Mouse (Mus musculus) cerebellum, adult 9-11 months (tissue): ENCODE measurements at regions not wholly inside any gene's neighbourhood (a gene's known extent, or its start where the extent isn't known, plus 50 kb on each side); places are given as distances from the start of the nearest gene placed in this dataset.

Source experiments
- DNase-seq: peaks from one replicate; pipeline ENCODE4 v3.0.0; 2022

DNA sequence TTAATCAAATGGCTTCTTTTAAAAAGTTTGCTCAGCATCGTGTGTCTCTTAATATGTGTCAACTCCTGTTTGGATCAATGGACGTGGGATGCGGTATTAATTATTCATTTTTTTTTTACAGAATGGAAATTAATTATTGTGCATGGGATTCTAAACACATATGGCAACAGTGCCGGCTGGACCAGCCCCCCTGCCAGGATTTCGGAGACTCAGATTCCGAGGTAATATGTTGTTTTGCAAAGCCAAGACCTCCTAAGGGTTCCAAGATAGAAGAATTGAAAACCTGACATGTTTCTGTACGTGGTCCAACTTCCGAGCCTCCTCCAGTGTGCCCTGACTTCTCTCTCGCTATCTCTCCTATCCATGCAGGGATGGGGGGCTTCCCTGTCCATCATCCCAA, 170.4 kb downstream of the 3110018I06Rik start:
- no peak for DNase-seq

DNA sequence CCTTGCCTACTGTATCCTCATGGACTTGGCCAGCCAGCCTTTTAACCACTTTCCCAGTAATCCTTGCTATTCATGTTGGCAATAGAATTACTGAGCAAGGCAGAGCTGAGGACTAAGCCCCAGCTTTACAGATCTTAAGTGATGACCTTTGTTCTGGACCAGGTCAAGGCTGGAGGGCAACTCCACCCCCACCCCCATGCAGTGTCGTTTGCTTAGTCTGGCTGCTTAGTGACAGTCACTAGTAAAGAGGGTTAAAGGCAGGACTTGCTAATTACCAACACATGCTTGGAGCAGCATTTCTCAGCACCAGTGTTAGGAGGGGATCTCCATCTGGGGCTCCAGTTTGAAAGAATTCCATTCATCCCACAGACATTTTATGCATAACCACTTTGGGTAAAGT, 174.2 kb downstream of the 3110018I06Rik start:
- DNase-seq: no peak

DNA sequence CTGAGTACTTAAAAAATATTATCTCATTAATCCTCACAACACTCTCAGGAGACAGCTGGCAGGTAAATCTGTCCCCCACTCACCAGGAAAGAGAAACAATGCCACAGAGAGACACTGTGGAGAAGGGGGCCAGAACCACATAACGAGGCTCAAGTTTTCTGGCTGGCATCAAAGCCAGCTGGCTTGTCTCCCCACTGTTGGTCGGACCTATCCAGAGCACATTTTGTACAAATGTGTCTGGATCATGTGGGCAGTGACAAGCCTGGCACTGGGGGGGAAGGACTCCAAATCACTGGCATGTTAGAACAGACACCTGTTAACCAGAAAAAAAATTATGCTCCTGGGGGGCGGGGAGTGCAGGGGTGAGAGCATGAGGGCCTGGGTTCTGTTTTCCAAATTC, 179.4 kb downstream of the 3110018I06Rik start:
- DNase-seq: no peak

DNA sequence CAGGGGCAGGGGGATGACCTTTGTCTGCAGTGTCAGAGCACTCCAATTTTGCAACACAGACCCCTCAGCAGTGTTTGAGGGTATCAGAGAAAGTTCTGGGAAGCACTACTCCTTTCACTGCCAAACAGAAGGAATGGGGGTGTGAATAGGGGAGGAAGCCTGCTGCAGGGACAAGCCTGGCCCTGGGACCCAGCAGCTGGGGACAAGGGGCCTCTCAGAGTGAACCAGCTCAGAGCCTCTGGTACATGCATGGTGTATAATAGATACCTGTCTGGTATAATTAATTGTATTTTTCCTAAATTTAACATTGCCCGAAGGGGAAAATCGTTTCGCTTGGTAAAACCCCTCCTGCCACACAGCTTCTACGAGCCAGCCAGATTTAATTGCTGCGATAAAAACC, 180.6 kb downstream of the 3110018I06Rik start:
- no peak for DNase-seq

DNA sequence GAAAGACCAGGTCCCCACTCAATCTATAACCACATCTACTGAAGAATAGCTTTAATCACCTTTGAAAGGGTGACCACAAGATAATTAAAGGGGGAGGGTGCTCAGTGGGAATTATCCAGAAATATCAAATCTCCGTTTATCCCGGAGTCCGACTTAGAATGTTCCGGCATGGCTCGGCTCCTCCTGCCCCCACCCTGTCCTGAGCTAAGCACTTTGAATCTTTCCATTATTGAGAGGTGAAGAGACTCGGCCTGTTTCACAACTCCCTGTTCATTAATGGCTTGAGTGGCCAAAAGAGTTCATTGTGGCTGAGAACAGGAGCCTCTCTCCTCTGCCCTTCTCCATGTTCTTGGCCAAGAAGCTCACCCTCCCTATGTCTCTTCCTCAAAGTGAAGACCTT, 181.0 kb downstream of the 3110018I06Rik start:
- DNase-seq: no peak

DNA sequence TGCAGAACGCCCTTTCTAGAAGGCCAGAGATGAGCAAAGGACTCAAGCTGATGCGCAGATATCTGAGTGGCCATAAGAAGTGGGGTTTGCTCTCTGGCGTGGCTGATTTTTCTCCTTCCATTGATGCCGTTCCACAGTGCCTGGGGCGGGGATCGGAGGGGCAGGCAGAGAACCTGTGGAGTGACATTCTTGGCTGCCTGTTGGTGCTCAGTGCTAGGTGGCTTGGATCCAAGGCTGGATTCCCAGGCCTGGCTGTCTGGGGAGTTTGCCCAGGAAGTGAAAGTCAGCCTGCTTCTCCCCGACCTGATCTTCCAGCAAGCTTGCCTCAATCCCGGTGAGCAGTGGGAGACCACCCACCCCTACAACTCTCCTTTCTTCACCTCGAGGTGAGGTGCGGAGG, 181.5 kb downstream of the 3110018I06Rik start:
- DNase-seq: no peak

DNA sequence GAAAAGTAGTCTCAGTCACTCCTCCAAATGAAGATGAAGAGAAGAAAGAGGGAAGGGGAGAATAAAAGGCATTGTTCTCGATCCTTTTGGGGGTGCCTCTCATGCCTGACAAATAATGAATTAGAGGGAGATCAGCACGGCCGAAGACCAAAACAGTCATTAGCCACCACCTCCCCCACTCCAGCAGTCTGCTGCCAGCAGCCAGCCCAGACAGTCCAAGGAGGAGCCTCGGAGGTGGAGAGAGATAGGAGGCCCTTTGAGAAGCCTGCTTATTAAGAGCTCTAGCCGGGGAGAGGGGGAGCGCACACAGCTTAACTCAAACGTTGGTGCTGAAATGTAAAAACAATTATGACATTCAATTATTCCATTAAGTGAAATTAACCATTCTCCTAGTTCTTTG, 188.6 kb downstream of the 3110018I06Rik start:
- no peak for DNase-seq

DNA sequence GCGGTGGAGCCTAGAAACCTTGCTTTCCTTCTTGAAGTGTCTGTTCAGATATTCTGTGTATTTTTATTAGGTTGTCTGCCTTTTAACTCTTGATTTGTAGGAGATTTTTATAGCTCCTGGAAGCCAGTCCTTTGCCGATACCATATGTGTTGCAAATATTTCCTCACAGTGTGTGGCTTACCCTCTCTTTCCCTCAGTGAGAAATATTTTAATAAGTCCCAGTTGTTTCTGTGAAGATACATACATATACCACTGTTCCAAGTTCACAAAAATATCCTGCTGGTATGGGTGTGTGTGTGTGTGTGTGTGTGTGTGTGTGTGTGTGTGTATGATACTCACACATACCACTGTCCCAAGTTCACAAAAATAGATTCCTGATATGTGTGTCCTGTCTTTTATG, 199.0 kb downstream of the 3110018I06Rik start:
- DNase-seq: no peak

DNA sequence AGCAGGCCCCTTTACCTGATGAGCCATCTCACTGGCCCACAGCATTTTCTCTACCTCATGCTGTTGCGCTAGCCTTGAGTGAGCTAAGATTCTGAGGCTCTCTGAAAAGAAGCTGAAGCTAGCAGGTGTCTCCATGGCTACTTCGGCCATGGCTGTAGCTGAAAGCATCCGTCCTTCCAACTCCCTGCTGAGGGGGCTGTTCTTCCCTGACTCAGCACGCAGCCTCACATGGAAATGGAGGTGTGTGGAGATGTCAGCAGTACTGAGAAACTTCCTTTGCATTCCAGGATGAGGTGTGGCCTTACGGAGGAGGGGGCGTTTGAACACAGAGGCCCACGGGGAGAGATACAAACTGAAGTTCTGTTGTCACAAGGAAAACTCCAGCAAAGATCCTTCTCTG, 201.0 kb downstream of the 3110018I06Rik start:
- DNase-seq: no peak

DNA sequence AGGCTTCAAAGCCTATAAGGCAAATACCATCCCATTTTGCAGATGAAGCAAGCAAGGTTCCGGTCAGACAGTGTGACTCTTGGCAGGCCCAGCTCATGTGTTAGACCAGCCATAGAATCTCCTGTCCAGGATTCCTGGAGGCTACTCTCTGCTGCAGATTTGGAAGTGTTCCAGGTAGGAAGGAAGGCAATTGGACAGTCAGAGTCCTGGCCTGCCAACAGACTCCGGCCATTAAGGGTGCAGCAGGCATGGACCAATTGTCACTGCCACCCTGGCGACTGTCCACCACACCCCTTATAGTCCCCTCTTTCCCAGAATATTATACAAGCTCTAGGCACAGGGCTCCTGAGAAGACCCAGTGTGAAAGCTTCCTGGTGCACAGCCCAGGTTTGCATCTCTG, 201.6 kb downstream of the 3110018I06Rik start:
- peak; percentile 6 for DNase-seq

DNA sequence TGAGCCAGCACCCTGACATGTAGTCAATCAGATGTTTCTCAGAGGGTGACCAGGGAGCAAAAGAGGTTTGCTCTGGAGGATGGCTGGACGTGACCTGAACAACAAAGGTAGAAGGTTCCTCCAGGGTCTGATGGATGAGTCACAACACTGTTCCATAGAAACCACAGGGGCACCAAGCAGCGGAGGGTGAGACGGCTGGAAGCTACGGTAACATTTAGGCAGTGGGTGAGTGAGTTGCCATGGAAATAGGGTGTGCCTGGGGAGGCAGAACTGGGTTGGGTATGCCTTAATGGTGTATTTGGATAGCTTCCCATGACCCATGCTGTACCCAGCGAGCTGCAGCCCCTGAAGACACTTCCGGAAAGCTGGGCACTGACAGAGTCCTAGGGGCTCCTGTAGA, 205.3 kb downstream of the 3110018I06Rik start:
- no peak for DNase-seq

DNA sequence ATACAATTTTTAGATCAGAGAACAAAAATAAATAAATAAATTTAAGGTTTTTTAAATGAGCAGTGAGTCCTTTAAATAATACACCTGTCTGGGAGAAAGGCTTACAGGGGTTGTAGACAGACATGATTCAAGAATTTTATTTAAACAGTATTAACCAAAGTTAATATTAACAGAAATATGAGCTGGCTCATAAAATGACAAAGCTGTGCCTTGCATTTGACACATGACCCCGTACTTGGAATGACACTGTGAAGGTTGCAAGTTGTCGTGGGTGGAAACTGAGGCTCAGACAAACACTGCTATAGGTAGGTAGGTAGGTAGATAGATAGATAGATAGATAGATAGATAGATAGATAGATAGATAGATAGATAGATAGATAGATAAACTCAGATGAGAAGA, 206.6 kb downstream of the 3110018I06Rik start:
- no peak for DNase-seq

DNA sequence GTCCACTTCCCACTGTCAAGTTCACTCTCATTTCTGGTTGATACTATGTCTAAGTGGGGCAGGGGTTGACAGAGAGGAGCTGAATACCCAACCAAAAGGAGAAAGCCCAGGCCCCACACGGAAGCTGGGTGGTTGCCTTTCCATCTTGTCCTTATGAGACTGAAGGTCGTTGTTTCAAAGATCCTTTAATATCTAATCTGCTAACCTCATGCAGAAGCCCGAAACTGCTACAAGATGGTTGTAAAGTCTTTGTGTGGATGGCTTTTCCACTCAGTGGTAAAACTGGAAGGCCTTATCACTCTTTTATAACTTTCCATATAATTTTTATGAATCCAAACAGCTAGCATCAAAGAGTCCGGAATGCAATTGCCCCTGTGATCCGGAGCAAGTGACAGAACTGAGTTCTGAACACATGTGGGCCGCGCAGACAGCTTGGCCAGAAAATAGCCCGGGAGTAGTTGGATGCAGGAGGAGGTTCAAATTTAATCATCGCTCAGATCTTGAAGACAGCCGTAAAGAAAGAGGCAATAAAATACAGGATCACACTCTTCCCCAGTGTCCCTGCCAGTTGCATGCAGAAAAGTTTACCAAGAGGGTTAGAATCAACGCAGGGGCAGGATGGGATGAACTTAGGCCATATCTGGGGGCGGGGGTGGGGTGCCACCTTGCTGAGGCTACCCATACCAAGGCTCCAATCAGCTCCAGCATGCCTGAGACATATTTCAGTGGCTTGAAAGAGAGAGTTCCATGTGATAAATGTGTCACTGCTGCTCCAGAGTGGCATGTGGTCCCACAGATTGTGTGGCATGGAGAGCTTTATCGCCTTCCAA, 207.2 kb downstream of the 3110018I06Rik start:
- no peak for DNase-seq

DNA sequence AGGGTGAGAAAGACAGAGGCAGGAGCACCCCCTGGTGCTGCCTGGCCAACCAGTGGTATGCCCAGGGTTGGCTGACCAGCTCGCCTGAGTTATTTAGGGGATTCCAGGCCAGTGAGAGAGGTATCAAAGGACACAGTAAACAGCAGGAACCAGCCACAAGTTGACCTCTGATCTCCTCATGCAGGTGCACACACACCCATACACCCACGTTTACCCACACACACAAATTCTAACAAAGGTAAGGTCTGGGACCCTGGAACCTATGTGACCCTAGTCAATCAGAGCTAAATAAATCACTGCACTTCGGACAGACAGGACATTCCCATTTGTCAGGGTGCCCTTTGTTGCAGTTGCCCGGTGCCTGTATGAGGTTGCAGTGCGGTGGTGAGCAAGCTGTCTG, 211.9 kb downstream of the 3110018I06Rik start:
- no peak for DNase-seq

DNA sequence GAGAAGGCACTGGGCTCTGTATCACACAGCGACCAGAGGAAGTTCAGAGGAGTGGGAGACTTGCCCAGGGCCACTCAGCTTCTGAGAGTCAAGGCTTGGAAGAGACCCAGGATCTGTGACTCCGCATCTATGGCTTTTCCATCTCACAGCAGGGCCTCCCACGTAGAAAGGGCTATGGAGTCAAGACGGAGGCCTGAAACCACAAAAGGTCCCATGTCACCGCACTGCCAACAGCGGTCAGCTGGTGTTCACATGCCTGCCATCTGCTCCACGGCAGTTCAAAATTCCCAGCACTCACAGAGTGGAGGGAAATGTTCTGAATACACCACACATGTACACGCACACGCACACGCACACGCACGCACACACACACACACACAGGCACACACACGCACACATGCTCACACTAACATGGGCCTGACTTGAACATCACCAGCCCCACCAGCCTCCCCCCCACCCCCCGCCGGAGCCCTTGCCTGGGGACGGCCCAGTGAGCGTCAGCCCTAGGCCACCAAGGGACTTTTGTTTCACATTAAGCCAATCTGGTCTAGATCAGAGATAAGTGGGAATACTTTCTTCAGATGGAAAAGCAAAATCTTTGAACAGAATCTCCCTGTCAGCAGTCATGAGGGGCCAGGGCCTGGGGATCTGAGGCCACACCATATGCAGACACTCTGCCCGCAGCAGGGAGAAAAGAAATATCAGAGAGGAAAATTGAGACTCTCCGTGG, 212.6 kb downstream of the 3110018I06Rik start:
- no peak for DNase-seq

DNA sequence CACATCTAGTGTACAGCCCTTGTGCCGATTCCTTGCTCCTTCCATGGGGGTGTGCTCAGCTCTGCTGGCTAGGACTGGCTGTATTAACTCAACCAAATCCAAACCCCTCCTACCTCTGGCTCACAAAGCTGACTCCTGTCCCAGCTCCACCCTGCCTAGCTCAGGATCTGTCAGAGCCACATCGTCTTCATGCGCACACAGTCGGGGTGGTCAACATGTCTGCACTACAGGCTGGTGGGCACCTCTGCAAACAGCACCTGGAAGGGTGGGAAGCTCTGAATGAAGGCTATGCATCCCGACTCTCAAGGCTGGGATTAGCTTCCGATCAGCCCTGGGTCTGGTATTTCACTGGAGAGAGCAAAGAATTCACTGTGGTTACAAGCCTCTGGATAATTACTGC, 220.4 kb downstream of the 3110018I06Rik start:
- DNase-seq: no peak

DNA sequence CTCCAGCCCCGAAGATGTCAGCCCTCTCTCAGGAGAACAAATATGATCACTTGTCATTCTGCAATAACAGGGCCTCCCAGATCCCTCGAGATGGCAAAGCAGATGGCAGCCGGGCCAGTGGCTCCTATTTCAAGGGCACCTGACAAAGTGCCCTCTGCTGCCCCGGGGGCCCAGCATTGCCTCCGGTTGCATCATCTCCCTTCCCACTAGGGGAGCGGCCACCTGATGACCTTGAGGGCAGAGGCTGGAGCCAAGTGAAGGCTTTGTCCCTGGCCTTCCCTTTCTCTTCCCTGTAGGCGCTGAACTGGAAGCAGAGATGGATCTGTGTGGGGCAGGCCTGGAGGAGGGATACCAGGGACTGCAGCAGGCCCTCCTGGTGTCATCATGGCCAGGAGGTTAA, 222.6 kb downstream of the 3110018I06Rik start:
- peak; percentile 2 for DNase-seq

DNA sequence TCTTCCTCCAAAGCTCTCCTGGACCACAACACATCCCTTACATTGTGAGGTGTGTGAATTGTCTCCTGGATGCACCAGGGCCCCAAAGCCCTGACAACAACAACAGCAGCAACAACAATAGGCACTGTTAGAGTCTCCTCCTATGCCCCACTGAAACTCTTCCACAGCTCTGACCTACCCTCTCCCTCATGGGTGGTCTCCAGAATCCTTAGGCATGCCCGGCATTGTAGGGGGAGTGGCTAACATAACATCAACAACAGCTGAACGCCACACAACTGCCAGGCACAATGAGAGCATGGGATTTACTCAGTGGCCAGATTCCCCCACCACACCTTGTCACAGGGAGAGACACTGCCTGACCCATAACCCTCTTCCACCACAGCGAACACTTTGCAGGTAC, 223.2 kb downstream of the 3110018I06Rik start:
- DNase-seq: no peak

DNA sequence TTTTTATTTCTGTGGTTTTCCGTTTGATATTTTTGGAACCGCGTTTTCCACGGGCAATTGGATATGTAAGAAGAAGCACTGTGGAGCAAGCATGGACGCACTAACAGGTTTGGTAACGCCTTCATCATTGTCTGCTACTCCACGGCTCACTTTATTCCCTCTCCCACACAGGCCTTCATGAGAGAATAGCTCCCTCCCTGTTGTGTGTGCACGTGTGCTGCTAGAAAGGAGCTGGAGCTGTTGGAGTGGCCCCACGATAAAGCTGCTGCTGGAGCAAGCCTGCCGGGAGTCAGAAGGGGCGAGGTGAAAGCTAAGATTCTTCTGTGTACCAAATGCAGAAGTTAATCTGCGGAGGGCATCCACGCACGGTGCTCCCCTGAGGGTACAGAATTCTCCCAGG, 224.8 kb downstream of the 3110018I06Rik start:
- no peak for DNase-seq

DNA sequence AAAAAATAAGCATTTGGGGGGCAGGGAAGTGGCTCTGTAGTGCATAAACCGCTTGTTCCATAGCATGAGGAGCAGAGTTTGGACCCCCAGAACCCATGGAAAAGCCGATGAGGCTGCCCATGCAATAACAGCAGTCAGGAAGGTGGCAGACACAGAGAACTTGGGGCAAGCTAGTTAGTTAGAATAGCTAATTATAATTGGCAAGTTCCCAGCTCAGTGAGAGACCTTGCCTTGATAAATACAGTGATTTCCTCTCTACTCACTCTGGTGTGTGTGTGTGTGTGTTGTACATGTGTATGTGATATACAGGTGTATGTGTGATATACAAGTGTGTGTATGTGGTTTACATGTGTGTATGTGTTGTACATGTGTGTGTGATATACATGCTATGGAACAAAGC, 226.4 kb downstream of the 3110018I06Rik start:
- DNase-seq: no peak

DNA sequence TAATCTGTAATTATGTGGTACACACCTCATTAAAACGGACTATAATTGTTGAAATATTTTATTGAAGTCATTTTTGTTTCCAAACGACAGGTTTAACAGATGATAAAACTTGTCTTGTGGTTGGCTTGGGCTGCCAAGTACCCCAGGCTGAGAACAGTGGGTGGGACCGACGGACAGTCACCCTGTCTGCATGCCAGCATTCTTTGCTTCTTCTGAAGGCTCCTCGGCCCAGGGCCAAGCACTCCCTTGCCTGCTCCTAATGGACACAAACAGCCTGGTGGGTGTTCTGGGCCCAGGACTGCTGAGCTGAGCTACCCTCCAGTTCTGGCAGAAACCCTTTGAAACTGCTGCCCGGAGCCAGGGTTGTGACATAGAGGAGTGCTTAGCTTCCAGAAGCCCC, 227.4 kb downstream of the 3110018I06Rik start:
- peak; percentile 8 for DNase-seq

DNA sequence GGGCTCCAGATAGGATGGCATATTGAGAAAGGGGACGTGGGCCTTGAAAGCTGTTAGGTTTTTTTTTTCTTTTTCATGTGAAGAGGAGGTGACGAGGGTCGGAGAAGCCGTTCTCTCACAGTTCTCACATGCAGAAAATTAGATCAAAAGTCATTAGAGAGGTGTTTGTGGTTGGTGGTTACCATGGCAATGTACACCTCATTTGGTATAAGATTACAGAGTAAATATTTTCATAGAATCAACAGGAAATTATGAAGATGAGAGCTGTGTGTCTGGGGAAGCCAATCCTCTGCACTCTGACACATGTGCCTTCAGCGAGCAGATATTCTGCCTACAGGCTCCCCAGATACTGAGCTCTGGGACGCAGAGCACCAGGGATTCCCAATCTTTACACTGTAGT, 232.5 kb downstream of the 3110018I06Rik start:
- DNase-seq: no peak

DNA sequence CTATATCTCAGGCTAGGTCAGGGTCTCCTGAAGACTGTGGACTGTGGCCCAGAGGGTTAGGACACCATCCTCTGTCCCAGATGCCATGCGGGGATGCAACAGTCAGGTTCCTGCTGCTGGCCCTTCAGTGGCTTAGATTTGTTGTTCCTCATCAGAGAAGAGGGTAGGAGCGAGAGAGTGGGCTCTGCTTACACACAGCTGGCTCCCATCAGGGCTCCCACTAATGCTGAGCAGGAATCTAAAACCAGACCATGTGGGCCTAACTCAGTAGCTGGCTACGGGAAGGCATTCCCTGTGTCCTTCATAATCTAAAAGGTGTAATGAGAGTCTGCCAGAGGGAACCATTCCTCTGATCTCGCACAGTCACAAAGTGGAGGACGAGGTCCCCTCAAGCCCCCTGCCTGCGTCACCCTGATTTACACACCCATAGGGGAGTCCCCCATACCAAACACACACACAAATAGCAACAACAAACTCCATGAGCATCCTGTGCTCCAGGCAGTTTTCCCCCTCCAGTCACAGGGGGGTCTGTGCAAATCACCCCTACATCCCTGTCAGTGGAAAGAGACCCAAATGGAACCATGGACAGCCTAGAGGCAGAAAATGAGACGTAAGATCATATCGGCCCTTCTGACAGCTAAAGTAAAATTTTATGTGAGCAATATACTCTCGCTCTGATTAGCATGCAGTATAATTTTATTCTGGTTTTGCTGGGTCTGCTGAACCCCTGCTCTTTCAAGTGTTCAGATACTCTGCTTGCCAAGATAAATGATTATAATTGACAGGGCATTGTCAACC, 234.8 kb downstream of the 3110018I06Rik start:
- DNase-seq: no peak

DNA sequence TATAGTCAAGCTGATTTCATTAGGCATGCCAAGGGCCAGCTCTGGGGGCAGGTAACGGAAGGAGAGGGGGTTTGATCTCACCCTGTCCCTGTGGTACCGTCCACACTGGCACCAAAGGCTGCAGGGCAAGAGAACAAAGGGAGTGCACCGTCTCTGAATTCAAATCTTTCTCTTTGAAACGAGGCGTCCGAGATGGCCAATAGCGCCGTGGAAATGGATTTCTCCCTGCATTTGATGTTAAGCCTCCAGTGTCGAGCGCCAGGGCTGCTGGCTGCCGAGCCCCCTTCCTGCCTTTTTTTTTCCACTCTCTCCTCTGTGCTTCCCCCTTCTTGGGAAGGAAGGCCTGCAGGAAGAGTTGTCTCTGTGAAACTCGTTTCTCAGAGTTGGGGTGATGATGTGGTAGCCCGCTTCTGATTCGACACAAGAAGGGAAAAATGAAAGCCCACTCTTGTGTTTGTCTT, 235.5 kb downstream of the 3110018I06Rik start:
- no peak for DNase-seq
